Mouse (Mus musculus): Measurements from ENCODE around the gene Defb23. TPM values are rescaled to one million over a fixed set of nuclear protein-coding genes. Genes with fewer than 3 reads are reported as not detected.
A peak's percentile ranks its signal among the peaks of the same experiment; 100 is the strongest.

Defb23 gene
- polyA plus RNA-seq (2012; rRNA removed): not detected in 2 replicates

GRCm38 (mm10) chr2:152464570-152465150, at the start of gene Defb23:
TSS of gene Defb23 (minus strand) at chr2:152464620.
- TF ChIP-seq POLR2A (IDR thresholded peaks at IDR 0.05; ENCODE audit: borderline replicate concordance, extremely low read depth, insufficient read depth, insufficient read length, poor library complexity, severe bottlenecking): no peak
- no peak for TF ChIP-seq CTCF (IDR thresholded peaks at IDR 0.05; ENCODE audit: borderline replicate concordance, extremely low read depth, insufficient read depth, insufficient read length)
- DNase-seq (ENCODE audit: low read depth): no peak

GRCm38 (mm10) chr2:152511592-152511991, 47.2 kb upstream of the Defb23 start, which contains the start of gene Defb26:
TSS of gene Defb26 (minus strand) at chr2:152511692.
- DNase-seq (ENCODE audit: low read depth): no peak
- TF ChIP-seq CTCF (IDR thresholded peaks at IDR 0.05; ENCODE audit: borderline replicate concordance, extremely low read depth, insufficient read depth, insufficient read length) (no peak), POLR2A (IDR thresholded peaks at IDR 0.05; ENCODE audit: borderline replicate concordance, extremely low read depth, insufficient read depth, insufficient read length, poor library complexity, severe bottlenecking) (no peak)

- DNase-seq (ENCODE audit: low read depth): no peak
- TF ChIP-seq CTCF (IDR thresholded peaks at IDR 0.05; ENCODE audit: borderline replicate concordance, extremely low read depth, insufficient read depth, insufficient read length) (no peak), POLR2A (IDR thresholded peaks at IDR 0.05; ENCODE audit: borderline replicate concordance, extremely low read depth, insufficient read depth, insufficient read length, poor library complexity, severe bottlenecking) (no peak)
These were observed 39.5 kb upstream of the Defb23 start for GRCm38 (mm10) chr2:152503950-152504349.

GRCm38 (mm10) chr2:152500863-152501229, 36.4 kb upstream of the Defb23 start:
- no peak for DNase-seq (ENCODE audit: low read depth)
- TF ChIP-seq CTCF (IDR thresholded peaks at IDR 0.05; ENCODE audit: borderline replicate concordance, extremely low read depth, insufficient read depth, insufficient read length) (peak; percentile 13; the same call in 1 of the 2 replicates), POLR2A (IDR thresholded peaks at IDR 0.05; ENCODE audit: borderline replicate concordance, extremely low read depth, insufficient read depth, insufficient read length, poor library complexity, severe bottlenecking) (no peak)

GRCm38 (mm10) chr2:152500204-152500862, 35.9 kb upstream of the Defb23 start:
- TF ChIP-seq CTCF (IDR thresholded peaks at IDR 0.05; ENCODE audit: borderline replicate concordance, extremely low read depth, insufficient read depth, insufficient read length) (no peak), POLR2A (IDR thresholded peaks at IDR 0.05; ENCODE audit: borderline replicate concordance, extremely low read depth, insufficient read depth, insufficient read length, poor library complexity, severe bottlenecking) (no peak)
- peak; percentile 27 for DNase-seq (ENCODE audit: low read depth)

- DNase-seq (ENCODE audit: low read depth): peak; percentile 2
- TF ChIP-seq POLR2A (IDR thresholded peaks at IDR 0.05; ENCODE audit: borderline replicate concordance, extremely low read depth, insufficient read depth, insufficient read length, poor library complexity, severe bottlenecking) (no peak), CTCF (IDR thresholded peaks at IDR 0.05; ENCODE audit: borderline replicate concordance, extremely low read depth, insufficient read depth, insufficient read length) (no peak)
These were observed 33.6 kb upstream of the Defb23 start for GRCm38 (mm10) chr2:152498020-152498419.

GRCm38 (mm10) chr2:152493151-152493550, 28.7 kb upstream of the Defb23 start:
- TF ChIP-seq POLR2A (IDR thresholded peaks at IDR 0.05; ENCODE audit: borderline replicate concordance, extremely low read depth, insufficient read depth, insufficient read length, poor library complexity, severe bottlenecking) (no peak), CTCF (IDR thresholded peaks at IDR 0.05; ENCODE audit: borderline replicate concordance, extremely low read depth, insufficient read depth, insufficient read length) (no peak)
- DNase-seq (ENCODE audit: low read depth): no peak

- TF ChIP-seq CTCF (IDR thresholded peaks at IDR 0.05; ENCODE audit: borderline replicate concordance, extremely low read depth, insufficient read depth, insufficient read length): no peak
- TF ChIP-seq POLR2A (IDR thresholded peaks at IDR 0.05; ENCODE audit: borderline replicate concordance, extremely low read depth, insufficient read depth, insufficient read length, poor library complexity, severe bottlenecking): no peak
- no peak for DNase-seq (ENCODE audit: low read depth)
These were observed 25.6 kb upstream of the Defb23 start, which contains the start of gene Defb22 for GRCm38 (mm10) chr2:152490038-152490437. TSS of gene Defb22 (minus strand) at chr2:152490138.

GRCm38 (mm10) chr2:152487024-152487423, 22.6 kb upstream of the Defb23 start:
- DNase-seq (ENCODE audit: low read depth): no peak
- TF ChIP-seq POLR2A (IDR thresholded peaks at IDR 0.05; ENCODE audit: borderline replicate concordance, extremely low read depth, insufficient read depth, insufficient read length, poor library complexity, severe bottlenecking) (no peak), CTCF (IDR thresholded peaks at IDR 0.05; ENCODE audit: borderline replicate concordance, extremely low read depth, insufficient read depth, insufficient read length) (peak; percentile 51; the same call in 1 of the 2 replicates)

- DNase-seq (ENCODE audit: low read depth): no peak
- TF ChIP-seq POLR2A (IDR thresholded peaks at IDR 0.05; ENCODE audit: borderline replicate concordance, extremely low read depth, insufficient read depth, insufficient read length, poor library complexity, severe bottlenecking) (no peak), CTCF (IDR thresholded peaks at IDR 0.05; ENCODE audit: borderline replicate concordance, extremely low read depth, insufficient read depth, insufficient read length) (no peak)
These were observed 17.3 kb upstream of the Defb23 start for GRCm38 (mm10) chr2:152481726-152482125.

- no peak for DNase-seq (ENCODE audit: low read depth)
- TF ChIP-seq CTCF (IDR thresholded peaks at IDR 0.05; ENCODE audit: borderline replicate concordance, extremely low read depth, insufficient read depth, insufficient read length): no peak
- no peak for TF ChIP-seq POLR2A (IDR thresholded peaks at IDR 0.05; ENCODE audit: borderline replicate concordance, extremely low read depth, insufficient read depth, insufficient read length, poor library complexity, severe bottlenecking)
These were observed 16.5 kb upstream of the Defb23 start for GRCm38 (mm10) chr2:152480881-152481280.

GRCm38 (mm10) chr2:152476763-152477162, 12.3 kb upstream of the Defb23 start, which contains the start of gene Defb20:
TSS of gene Defb20 (plus strand) at chr2:152477063.
- DNase-seq (ENCODE audit: low read depth): no peak
- TF ChIP-seq POLR2A (IDR thresholded peaks at IDR 0.05; ENCODE audit: borderline replicate concordance, extremely low read depth, insufficient read depth, insufficient read length, poor library complexity, severe bottlenecking): no peak
